Mouse (Mus musculus) kidney, adult 2 months (tissue): ENCODE data around the gene Rnf214.

Experiments
- CTCF ChIP-seq: fragments of 200-500 bp; conservative IDR thresholded peaks from 2 replicates; pipeline ENCODE4 v1.5.1; 2011; ENCODE audit warnings: low read depth, mild to moderate bottlenecking, control low read depth, low read length, moderate library complexity, mixed read lengths; ENCODE audit not compliant: insufficient read depth, insufficient read length
- POLR2A ChIP-seq: fragments of 200-500 bp; IDR thresholded peaks from one replicate; pipeline ENCODE4 v1.6.1; 2011; ENCODE audit warnings: low read depth, low read length, control low read depth

DNA sequence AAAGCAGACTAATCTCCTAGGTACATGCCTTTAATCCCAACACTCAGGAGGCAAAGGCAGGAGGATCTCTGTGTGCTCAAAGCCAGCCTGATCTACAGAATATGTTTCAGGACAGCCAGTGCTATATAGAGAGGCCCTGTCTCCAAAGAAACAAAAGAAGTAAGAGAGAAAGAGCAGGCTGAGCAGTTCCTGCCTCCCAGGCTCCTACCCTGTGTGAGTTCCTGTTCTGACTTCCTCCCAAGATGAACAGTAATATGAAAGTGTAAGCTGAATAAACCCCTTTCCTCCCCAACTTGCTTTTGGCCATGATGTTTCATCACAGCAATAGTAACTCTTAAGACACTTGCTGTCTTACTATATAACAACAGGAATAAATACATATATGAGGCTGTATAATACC lies 13.0 kb downstream of the Rnf214 start:
- TF ChIP-seq CTCF = no peak
- no peak for TF ChIP-seq POLR2A
